Mouse (Mus musculus): ENCODE data around the gene Chn2. TPM values are rescaled to one million over a fixed set of nuclear protein-coding genes. Genes with fewer than 3 reads are reported as not detected.
"Not testable (repeated sequence)": the region's sequence is repeated elsewhere in the genome, so short reads cannot be mapped to it uniquely, and the experiment has no call there.

Chn2 gene
- polyA plus RNA-seq, 1 experiment = 8.5 TPM

- WGBS = 97% methylated on average over 4 of the region's 4 CpGs
- no peak for DNase-seq
- TF ChIP-seq CTCF (IDR thresholded peaks at IDR 0.05; ENCODE audit: insufficient read depth, low read length) (no peak), POLR2A (IDR thresholded peaks at IDR 0.05; ENCODE audit: borderline replicate concordance, extremely low read depth, low read depth, low read length) (no peak)
- no peak overlapping the region for H3K4me3 ChIP-seq (replicated peaks; ENCODE audit: extremely low read depth, low read depth, low read length)
- no peaks in the 10 kb centered on the region for H3K4me1 ChIP-seq (ENCODE audit: control insufficient read depth, insufficient read depth, low read length)
Observed at GRCm38 (mm10) chr6:54165863-54166262, 126.5 kb downstream of the Chn2 start.

GRCm38 (mm10) chr6:54166991-54167546 is 127.7 kb downstream of the Chn2 start:
- no peak overlapping the region for H3K4me3 ChIP-seq (replicated peaks; ENCODE audit: extremely low read depth, low read depth, low read length)
- H3K4me1 ChIP-seq (ENCODE audit: control insufficient read depth, insufficient read depth, low read length) = no peaks in the 10 kb centered on the region
- DNase-seq = no peak
- WGBS = 75% methylated on average over 7 of the region's 7 CpGs
- TF ChIP-seq POLR2A (IDR thresholded peaks at IDR 0.05; ENCODE audit: borderline replicate concordance, extremely low read depth, low read depth, low read length) = no peak
- TF ChIP-seq CTCF (IDR thresholded peaks at IDR 0.05; ENCODE audit: insufficient read depth, low read length) = no peak

GRCm38 (mm10) chr6:54170286-54170894 is 131.0 kb downstream of the Chn2 start:
- 88% methylated on average over 11 of the region's 11 CpGs for WGBS
- no peaks in the 10 kb centered on the region for H3K4me1 ChIP-seq (ENCODE audit: control insufficient read depth, insufficient read depth, low read length)
- no peak for TF ChIP-seq CTCF (IDR thresholded peaks at IDR 0.05; ENCODE audit: insufficient read depth, low read length)
- TF ChIP-seq POLR2A (IDR thresholded peaks at IDR 0.05; ENCODE audit: borderline replicate concordance, extremely low read depth, low read depth, low read length) = no peak
- no peak for DNase-seq
- no peak overlapping the region for H3K4me3 ChIP-seq (replicated peaks; ENCODE audit: extremely low read depth, low read depth, low read length)

- 87% methylated on average over 6 of the region's 6 CpGs for WGBS
- no peak for TF ChIP-seq POLR2A (IDR thresholded peaks at IDR 0.05; ENCODE audit: borderline replicate concordance, extremely low read depth, low read depth, low read length)
- TF ChIP-seq CTCF (IDR thresholded peaks at IDR 0.05; ENCODE audit: insufficient read depth, low read length) = no peak
- Histone ChIP-seq H3K4me3 (replicated peaks; ENCODE audit: extremely low read depth, low read depth, low read length) (no peak overlapping the region), H3K4me1 (ENCODE audit: control insufficient read depth, insufficient read depth, low read length) (no peaks in the 10 kb centered on the region)
- DNase-seq = no peak
Observed at GRCm38 (mm10) chr6:54171385-54171784, 132.0 kb downstream of the Chn2 start.

GRCm38 (mm10) chr6:54175473-54176215 is 136.3 kb downstream of the Chn2 start:
- Histone ChIP-seq H3K4me3 (replicated peaks; ENCODE audit: extremely low read depth, low read depth, low read length) (no peak overlapping the region), H3K4me1 (ENCODE audit: control insufficient read depth, insufficient read depth, low read length) (no peaks in the 10 kb centered on the region)
- WGBS = 84% methylated on average over 8 of the region's 8 CpGs
- DNase-seq = no peak
- TF ChIP-seq POLR2A (IDR thresholded peaks at IDR 0.05; ENCODE audit: borderline replicate concordance, extremely low read depth, low read depth, low read length) (no peak), CTCF (IDR thresholded peaks at IDR 0.05; ENCODE audit: insufficient read depth, low read length) (no peak)

- not testable (repeated sequence) for DNase-seq; H3K4me3 ChIP-seq (replicated peaks; ENCODE audit: extremely low read depth, low read depth, low read length); H3K4me1 ChIP-seq (ENCODE audit: control insufficient read depth, insufficient read depth, low read length)
- WGBS = 95% methylated on average over 6 of the region's 6 CpGs
Observed at GRCm38 (mm10) chr6:54177081-54177480, 137.7 kb downstream of the Chn2 start.

GRCm38 (mm10) chr6:54179056-54179873 is 139.9 kb downstream of the Chn2 start:
- DNase-seq = no peak
- WGBS = 74% methylated on average over 1 of the region's 1 CpGs
- Histone ChIP-seq H3K4me3 (replicated peaks; ENCODE audit: extremely low read depth, low read depth, low read length) (no peak overlapping the region), H3K4me1 (ENCODE audit: control insufficient read depth, insufficient read depth, low read length) (no peaks in the 10 kb centered on the region)
- TF ChIP-seq POLR2A (IDR thresholded peaks at IDR 0.05; ENCODE audit: borderline replicate concordance, extremely low read depth, low read depth, low read length) (no peak), CTCF (IDR thresholded peaks at IDR 0.05; ENCODE audit: insufficient read depth, low read length) (no peak)

GRCm38 (mm10) chr6:54179874-54180212 is 140.5 kb downstream of the Chn2 start:
- no peak for TF ChIP-seq CTCF (IDR thresholded peaks at IDR 0.05; ENCODE audit: insufficient read depth, low read length)
- TF ChIP-seq POLR2A (IDR thresholded peaks at IDR 0.05; ENCODE audit: borderline replicate concordance, extremely low read depth, low read depth, low read length) = no peak
- no peaks in the 10 kb centered on the region for H3K4me1 ChIP-seq (ENCODE audit: control insufficient read depth, insufficient read depth, low read length)
- 57% methylated on average over 6 of the region's 6 CpGs for WGBS
- no peak overlapping the region for H3K4me3 ChIP-seq (replicated peaks; ENCODE audit: extremely low read depth, low read depth, low read length)
- peak; percentile 17 for DNase-seq

GRCm38 (mm10) chr6:54183825-54184578 is 144.6 kb downstream of the Chn2 start:
- 76% methylated on average over 14 of the region's 14 CpGs for WGBS
- Histone ChIP-seq H3K4me3 (replicated peaks; ENCODE audit: extremely low read depth, low read depth, low read length) (no peak overlapping the region), H3K4me1 (ENCODE audit: control insufficient read depth, insufficient read depth, low read length) (no peaks in the 10 kb centered on the region)
- TF ChIP-seq CTCF (IDR thresholded peaks at IDR 0.05; ENCODE audit: insufficient read depth, low read length) (no peak), POLR2A (IDR thresholded peaks at IDR 0.05; ENCODE audit: borderline replicate concordance, extremely low read depth, low read depth, low read length) (no peak)
- DNase-seq = no peak

All from lung, adult 2 months (tissue).